ENCODE assay signal across 24 mouse cellular contexts in genomic region chr12:81920614-81921013, GRCm38 (mm10).
"Had no signal": no experiment of that assay in that cellular context is flagged by ENCODE, and none has a peak within 500 bp of the region (broad histone marks: within the 10 kb centered on the region; RNA-seq: fewer than 3 reads in every experiment).

No protein-coding gene starts in this region.

- H3K4me2 ChIP-seq: heart, embryonic 11.5 days; heart, embryonic 13.5 days; heart, embryonic 15.5 days; hindbrain, embryonic 13.5 days; hindbrain, embryonic 15.5 days; kidney, embryonic 15.5 days; limb, embryonic 13.5 days; limb, embryonic 15.5 days had no signal

- H3K27me3 ChIP-seq: heart, embryonic 13.5 days; heart, embryonic 15.5 days; hindbrain, embryonic 13.5 days; hindbrain, embryonic 15.5 days; kidney, embryonic 15.5 days; limb, embryonic 13.5 days; limb, embryonic 15.5 days had no signal

- DNase-seq: gastrocnemius, adult 2 months; gastrocnemius, postnatal 10 days; gastrocnemius, postnatal 25 days; heart, adult 2 months; heart, postnatal 14 days; heart, postnatal 36 days; kidney, adult 11 months; kidney, adult 2 months; kidney, adult 9 months; kidney, postnatal 14 days; kidney, postnatal 36 days; layer of hippocampus, postnatal 36 days; left cerebral cortex, postnatal 4 days had no signal

- H3K4me1 ChIP-seq: hindbrain, embryonic 13.5 days; hindbrain, embryonic 15.5 days; kidney, embryonic 15.5 days; limb, embryonic 15.5 days had no signal

- H3K27ac ChIP-seq: gastrocnemius, adult 2 months; heart, adult 2 months; heart, embryonic 13.5 days; heart, embryonic 15.5 days; hindbrain, embryonic 13.5 days; hindbrain, embryonic 15.5 days; hindbrain, postnatal 0 days; kidney, embryonic 15.5 days; kidney, postnatal 0 days; limb, embryonic 13.5 days; limb, embryonic 15.5 days had no signal

- H3K9me3 ChIP-seq: heart, embryonic 13.5 days; heart, embryonic 15.5 days; hindbrain, embryonic 13.5 days; hindbrain, embryonic 15.5 days; kidney, embryonic 15.5 days; limb, embryonic 13.5 days; limb, embryonic 15.5 days had no signal

- H3K9ac ChIP-seq: heart, embryonic 13.5 days; heart, embryonic 15.5 days; hindbrain, embryonic 13.5 days; hindbrain, embryonic 15.5 days; kidney, embryonic 15.5 days; limb, embryonic 13.5 days; limb, embryonic 15.5 days had no signal

- H3K4me3 ChIP-seq: gastrocnemius, adult 2 months; heart, adult 2 months; heart, embryonic 13.5 days; heart, embryonic 15.5 days; hindbrain, embryonic 13.5 days; hindbrain, embryonic 15.5 days; kidney, embryonic 15.5 days; limb, embryonic 13.5 days; limb, embryonic 15.5 days had no signal

- ATAC-seq: hindbrain, postnatal 0 days; intestine, embryonic 16.5 days had no signal
